Mouse (Mus musculus) C2C12 (cell line): ENCODE measurements around the gene Cdan1.

ENCODE experiments used
- CTCF ChIP-seq: IDR thresholded peaks from one replicate; pipeline ENCODE4 v1.5.1; 2011; ENCODE audit not compliant: control insufficient read depth, insufficient read depth, insufficient read length
- FOSL1 ChIP-seq: IDR thresholded peaks from one replicate; pipeline ENCODE4 v1.8.0; 2011; ENCODE audit warnings: mild to moderate bottlenecking, low read length; ENCODE audit not compliant: poor library complexity, insufficient read depth, severe bottlenecking
- MAX ChIP-seq: IDR thresholded peaks from one replicate; pipeline ENCODE4 v1.6.1; 2011; ENCODE audit warnings: mild to moderate bottlenecking, control low read depth
- MYOD1 ChIP-seq: IDR thresholded peaks from one replicate; pipeline ENCODE4 v1.6.1; 2011; ENCODE audit warnings: low read depth; ENCODE audit not compliant: control insufficient read depth, insufficient read length

- TF ChIP-seq MYOD1 (no peak), CTCF (no peak), MAX (no peak), FOSL1 (no peak)
These were observed 10.8 kb upstream of the Cdan1 start for GRCm38 (mm10) chr2:120860699-120861098.
